Mouse (Mus musculus): ENCODE data around the gene Fkrp.

Fkrp gene

DNA sequence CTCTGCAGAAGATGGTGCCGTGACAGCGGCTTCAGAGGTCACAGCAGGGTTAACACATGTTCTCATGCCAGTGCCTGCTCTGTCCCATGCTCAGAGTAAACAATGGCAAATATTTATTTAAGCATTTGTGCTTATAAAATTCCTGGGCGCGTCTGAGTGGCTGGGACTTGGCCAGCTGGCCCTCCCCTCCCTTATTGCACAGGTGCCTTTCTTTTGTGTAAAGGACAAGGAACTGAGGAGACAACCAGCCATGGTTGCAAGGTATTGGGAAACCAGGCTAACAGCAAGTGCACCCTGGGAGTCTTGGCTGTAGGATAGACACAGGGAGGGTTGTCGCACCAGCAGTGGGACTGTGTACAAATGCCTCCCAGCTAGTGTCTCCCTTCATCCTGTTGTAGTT is 24.2 kb downstream of the Fkrp start:
- DNase-seq (ENCODE audit: low spot score in 2 of 2): no peak

GRCm38 (mm10) chr7:16785541-16786083 is 30.9 kb downstream of the Fkrp start:
- DNase-seq (ENCODE audit: low spot score in 2 of 2): no peak

- DNase-seq (ENCODE audit: low spot score in 2 of 2): no peak
Observed at GRCm38 (mm10) chr7:16784498-16784976, 32.0 kb downstream of the Fkrp start.

DNA sequence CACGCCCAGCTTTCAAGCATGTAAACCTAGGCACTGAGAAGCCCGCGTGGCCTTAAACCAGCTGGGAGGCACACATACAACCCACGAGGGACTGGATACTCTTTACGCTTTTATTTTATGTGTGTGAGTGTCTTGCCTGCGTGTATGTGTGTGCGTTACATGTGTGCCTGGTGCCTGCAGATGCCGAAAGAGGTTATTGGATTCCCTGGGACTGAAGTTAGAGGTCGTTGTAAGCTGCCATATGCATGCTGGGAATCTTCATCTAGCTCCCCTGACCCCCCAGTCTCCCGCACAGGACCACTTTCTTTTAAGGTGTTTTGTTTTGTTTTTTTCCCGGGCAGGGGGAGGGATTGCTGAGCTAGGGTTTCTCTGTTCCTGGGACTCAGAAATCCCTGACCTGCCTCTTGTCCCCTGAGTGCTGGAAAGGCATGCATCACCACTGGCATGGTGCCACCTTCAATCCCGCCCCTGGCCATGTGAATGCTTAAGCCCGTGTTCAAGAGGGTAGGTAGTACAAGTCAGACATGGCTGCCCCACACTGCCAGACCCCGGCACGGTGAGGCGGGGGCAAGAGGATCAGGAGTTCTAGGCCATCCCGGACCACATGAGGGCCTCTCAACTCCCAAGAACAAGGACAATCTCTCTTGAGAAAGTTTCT is 32.6 kb downstream of the Fkrp start:
- peak; percentile 48 to 71 for DNase-seq (ENCODE audit: low spot score in 2 of 2)

GRCm38 (mm10) chr7:16783224-16783688 is 33.3 kb downstream of the Fkrp start:
- DNase-seq (ENCODE audit: low spot score in 2 of 2): no peak

DNA sequence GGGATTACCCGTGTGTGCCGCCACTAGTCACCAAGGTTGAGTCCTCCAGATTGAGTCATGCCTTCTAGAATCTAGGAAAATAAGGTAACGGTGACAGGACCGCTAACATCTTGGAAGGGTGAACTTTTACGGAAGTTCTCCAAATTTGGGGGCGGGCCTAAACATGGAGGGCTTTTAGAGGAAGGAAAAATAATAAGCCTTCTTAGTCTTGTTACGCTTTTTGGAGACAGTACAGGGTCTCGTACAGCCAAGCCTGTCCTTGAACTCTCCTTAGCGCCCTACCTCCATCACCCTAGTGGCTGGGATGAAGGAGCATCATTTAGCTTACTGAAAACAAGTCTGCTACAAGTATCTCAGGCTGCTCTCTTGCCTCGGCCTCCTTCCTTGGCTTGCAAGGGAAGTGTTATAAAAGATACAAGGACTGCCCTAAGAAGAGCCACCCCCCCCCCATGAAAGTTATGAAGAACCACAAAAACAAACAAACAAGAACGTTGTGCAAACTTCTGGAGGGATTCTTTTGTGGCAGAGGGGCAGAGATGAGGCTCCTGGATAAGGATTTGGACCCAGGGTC is 33.9 kb downstream of the Fkrp start:
- no peak for DNase-seq (ENCODE audit: low spot score in 2 of 2)

- no peak for DNase-seq (ENCODE audit: low spot score in 2 of 2)
Observed at GRCm38 (mm10) chr7:16781816-16782554, 34.5 kb downstream of the Fkrp start.

GRCm38 (mm10) chr7:16781555-16781815 is 35.0 kb downstream of the Fkrp start:
- no peak for DNase-seq (ENCODE audit: low spot score in 2 of 2)

- peak; percentile 90 to 94 for DNase-seq (ENCODE audit: low spot score in 2 of 2)
Observed at GRCm38 (mm10) chr7:16780825-16781554, 35.5 kb downstream of the Fkrp start, which contains the start of gene Slc1a5. TSS of gene Slc1a5 (plus strand) at chr7:16781340.

DNA sequence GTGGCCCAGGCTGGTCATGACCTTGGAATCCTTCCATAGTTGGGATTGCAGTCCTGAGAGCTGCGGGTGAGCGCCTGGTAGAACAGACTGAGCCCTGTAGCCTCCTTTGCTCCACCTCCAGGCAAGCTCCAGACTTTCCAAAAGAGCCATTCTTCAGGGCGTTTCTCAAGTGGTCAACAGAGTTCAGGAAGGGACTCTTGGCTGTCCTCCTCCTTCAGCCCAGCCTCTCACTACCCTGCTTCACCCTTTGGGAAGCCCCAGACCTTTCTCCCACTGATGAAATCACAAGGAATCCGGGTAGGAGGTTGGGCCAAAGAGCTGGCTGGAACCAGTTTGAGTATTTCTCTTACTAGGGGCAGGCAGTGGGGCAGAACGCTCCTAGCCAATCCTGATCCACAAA is 36.5 kb downstream of the Fkrp start:
- DNase-seq (ENCODE audit: low spot score in 2 of 2): peak in 1 of 2 experiments; percentile 48

DNA sequence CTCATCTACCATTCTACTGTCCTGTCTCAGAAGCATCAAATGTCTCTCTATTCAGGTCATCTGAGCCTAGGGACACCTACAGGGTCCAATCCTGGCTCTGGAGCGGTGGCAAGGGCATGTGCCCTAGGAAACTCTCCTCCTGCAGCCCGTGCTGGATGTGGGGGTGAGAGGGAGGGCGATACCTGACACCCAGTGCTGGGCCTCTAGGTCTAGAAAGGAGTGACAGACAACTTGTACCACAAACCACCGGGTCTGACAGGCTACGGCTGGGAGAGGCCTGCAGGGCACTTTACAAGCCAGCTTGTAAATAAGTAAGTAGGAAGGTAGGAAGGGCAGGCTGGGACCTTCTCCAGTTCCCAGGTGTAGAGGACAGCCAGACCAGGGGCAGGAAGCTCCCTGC is 40.6 kb downstream of the Fkrp start:
- DNase-seq (ENCODE audit: low spot score in 2 of 2): no peak

DNA sequence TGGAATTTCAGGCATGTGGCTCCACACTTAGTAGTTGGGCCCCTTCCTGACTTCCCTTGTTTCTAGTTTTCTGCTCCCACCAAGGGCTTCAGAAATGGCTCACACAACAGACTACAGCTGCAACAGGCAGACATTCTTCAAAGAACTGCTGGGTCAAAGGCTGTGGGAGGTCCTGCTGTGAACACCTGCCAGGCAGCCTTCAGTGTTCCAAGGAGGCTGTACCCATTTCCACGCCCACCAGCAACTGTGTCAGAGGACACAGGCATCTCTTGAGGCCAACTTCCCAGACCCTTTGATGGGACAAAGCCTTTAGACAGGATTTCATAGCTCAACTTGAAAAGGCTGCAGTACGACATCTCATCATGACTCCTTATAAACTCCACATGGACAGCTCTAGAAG is 50.1 kb downstream of the Fkrp start:
- DNase-seq (ENCODE audit: low spot score in 2 of 2): no peak

- DNase-seq (ENCODE audit: low spot score in 2 of 2): no peak
Observed at GRCm38 (mm10) chr7:16763463-16764218, 52.9 kb downstream of the Fkrp start.

DNA sequence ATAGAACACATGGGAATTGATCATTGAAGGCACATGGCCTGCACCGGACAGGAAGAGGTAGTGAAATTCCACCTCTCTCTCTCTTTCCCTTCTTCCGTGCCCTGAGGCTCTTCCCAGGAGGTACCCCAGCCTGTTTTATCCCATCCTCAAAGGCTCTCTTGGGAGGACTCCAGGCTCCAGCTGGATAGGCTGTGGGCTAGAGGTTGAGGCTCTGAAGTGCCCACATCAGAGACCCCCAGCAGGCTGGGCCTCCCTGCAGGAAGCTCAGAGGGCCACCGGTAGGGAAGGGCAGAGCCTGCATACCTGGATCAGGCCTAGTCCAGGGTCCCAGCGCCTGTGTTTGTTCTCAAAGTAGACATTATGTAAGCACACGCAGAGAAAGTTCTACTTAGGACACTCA is 54.9 kb downstream of the Fkrp start:
- DNase-seq (ENCODE audit: low spot score in 2 of 2): no peak

- peak; percentile 80 to 83 for DNase-seq (ENCODE audit: low spot score in 2 of 2)
Observed at GRCm38 (mm10) chr7:16761005-16761481, 55.5 kb downstream of the Fkrp start.

- no peak for DNase-seq (ENCODE audit: low spot score in 2 of 2)
Observed at GRCm38 (mm10) chr7:16760292-16760691, 56.2 kb downstream of the Fkrp start.

All from urinary bladder, postnatal 4 days (tissue).